Mouse (Mus musculus) spleen, adult 2 months (tissue): ENCODE results near the gene Gnb5. TPM values are rescaled to one million over a fixed set of nuclear protein-coding genes. Genes with fewer than 3 reads are reported as not detected.
A peak's percentile ranks its signal among the peaks of the same experiment; 100 is the strongest.

ENCODE experiments used
- DNase-seq, 2 experiments: peaks; one replicate each; pipeline versions ENCODE4 v3.0.0 to v3.0.0-alpha.2; 2012 to 2021; ENCODE audit warnings: low spot score in 2 of 2, low read depth in 1 of 2
- H3K27ac ChIP-seq: fragments of 200-500 bp; 2 replicates; pipeline ENCODE4 v1.5.1; 2012; ENCODE audit warnings: low read length, inconsistent platforms; ENCODE audit not compliant: insufficient read depth
- H3K27me3 ChIP-seq: fragments of 200-500 bp; 2 replicates; pipeline ENCODE4 v1.6.1; 2012; ENCODE audit warnings: mild to moderate bottlenecking, moderate library complexity, low read length, inconsistent platforms; ENCODE audit not compliant: control insufficient read depth, insufficient read depth
- H3K36me3 ChIP-seq: fragments of 200-500 bp; 2 replicates; pipeline ENCODE4 v1.6.1; 2012; ENCODE audit warnings: mild to moderate bottlenecking, low read length, inconsistent platforms; ENCODE audit not compliant: control insufficient read depth, insufficient read depth
- H3K4me1 ChIP-seq: fragments of 200-500 bp; 2 replicates; pipeline ENCODE4 v1.6.1; 2011; ENCODE audit warnings: inconsistent platforms; ENCODE audit not compliant: control insufficient read depth, insufficient read depth, insufficient read length
- H3K4me3 ChIP-seq: fragments of 200-500 bp; 2 replicates; pipeline ENCODE4 v1.5.1; 2011; ENCODE audit warnings: mild to moderate bottlenecking, inconsistent platforms; ENCODE audit not compliant: insufficient read depth, insufficient read length; ENCODE audit errors: extremely low read depth
- CTCF ChIP-seq: fragments of 200-500 bp; IDR thresholded peaks from 2 replicates; pipeline ENCODE4 v1.5.1; 2011; ENCODE audit warnings: mild to moderate bottlenecking, inconsistent platforms; ENCODE audit not compliant: insufficient read depth, insufficient read length, insufficient replicate concordance; ENCODE audit errors: extremely low read depth
- POLR2A ChIP-seq: fragments of 200-500 bp; IDR thresholded peaks from 2 replicates; pipeline ENCODE4 v1.6.1; 2011; ENCODE audit warnings: low read depth, low read length, inconsistent platforms
- WGBS: fragments of 180-500 bp; shearing (Covaris S2); methylation state at CpG from one replicate; pipeline ENCODE4 v1.1.7; 2018; 5-methylcytosine and 5-hydroxymethylcytosine counted together
- polyA plus RNA-seq: library from polyadenylated mRNA; depleted of rRNA; stranded (reverse); fragments of >200 nt; gene quantifications from 2 replicates; pipeline ENCODE4 v1.2.3, GENCODE M21; 2012

Gene Gnb5
- polyA plus RNA-seq, 1 experiment, result 3.4 TPM

DNA sequence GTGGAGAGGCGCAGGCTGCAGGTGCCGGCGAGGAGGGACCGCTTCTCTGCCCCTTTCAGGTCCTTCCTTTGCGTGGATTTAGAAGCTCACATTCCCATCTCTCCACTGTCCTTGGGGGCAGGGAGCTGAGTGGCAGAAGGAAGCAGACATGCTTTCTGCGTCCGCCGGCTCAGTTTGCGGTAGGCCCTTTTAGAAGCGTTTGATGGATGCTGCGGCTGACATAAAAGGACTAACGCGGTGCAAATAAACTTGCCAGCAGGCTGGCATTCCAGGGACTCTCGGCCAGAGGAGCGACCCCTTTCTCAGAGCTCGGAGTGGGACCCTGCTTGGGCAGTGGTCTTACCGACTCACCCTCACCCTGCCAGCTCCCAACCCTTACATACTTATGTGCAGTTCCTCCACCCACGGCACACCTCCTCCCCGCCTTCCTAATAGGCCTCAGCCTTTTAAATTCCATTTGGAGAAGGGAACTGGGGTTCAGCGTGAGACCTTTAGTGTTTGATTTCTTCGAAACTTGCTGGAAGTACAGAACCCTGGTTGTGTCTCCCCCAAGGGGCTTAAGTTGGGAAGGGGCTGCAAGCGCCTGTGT lies 8.5 kb downstream of the Gnb5 start:
- Histone ChIP-seq H3K36me3 (no peaks in the 10 kb centered on the region), H3K27me3 (no peaks in the 10 kb centered on the region), H3K4me1 (no peaks in the 10 kb centered on the region), H3K4me3 (peak overlapping the region; percentile 67), H3K27ac (no peak overlapping the region; the same call in 1 of the 2 replicates)
- 15% methylated on average over 22 of the region's 22 CpGs for WGBS
- TF ChIP-seq CTCF (no peak), POLR2A (no peak)
- no peak for DNase-seq

DNA sequence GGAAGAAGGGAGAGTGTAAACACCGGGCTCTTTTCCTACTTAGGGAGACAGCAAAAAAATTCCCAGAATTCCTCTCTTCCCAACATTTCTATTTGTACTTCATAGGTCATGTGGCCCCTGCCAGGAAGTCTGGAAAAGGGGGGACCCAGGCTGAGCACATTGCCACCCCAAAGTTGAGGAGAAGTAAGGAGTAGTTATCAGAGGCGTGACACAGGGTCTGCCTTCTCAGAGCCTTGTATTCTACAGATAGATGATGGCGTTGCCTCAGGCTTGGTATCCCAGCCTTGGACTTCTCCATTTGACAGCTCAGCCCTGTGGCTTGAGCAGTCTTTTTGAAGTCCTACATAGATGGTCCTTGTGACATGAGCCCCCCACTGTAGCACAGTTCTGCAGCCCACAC lies 9.2 kb downstream of the Gnb5 start:
- 89% methylated on average over 3 of the region's 3 CpGs for WGBS
- no peaks in the 10 kb centered on the region for H3K4me1 ChIP-seq
- no peak overlapping the region for H3K27ac ChIP-seq
- DNase-seq, result no peak
- H3K36me3 ChIP-seq, result no peaks in the 10 kb centered on the region
- H3K27me3 ChIP-seq, result no peaks in the 10 kb centered on the region
- H3K4me3 ChIP-seq, result no peak overlapping the region
- no peak for TF ChIP-seq POLR2A
- no peak for TF ChIP-seq CTCF

DNA sequence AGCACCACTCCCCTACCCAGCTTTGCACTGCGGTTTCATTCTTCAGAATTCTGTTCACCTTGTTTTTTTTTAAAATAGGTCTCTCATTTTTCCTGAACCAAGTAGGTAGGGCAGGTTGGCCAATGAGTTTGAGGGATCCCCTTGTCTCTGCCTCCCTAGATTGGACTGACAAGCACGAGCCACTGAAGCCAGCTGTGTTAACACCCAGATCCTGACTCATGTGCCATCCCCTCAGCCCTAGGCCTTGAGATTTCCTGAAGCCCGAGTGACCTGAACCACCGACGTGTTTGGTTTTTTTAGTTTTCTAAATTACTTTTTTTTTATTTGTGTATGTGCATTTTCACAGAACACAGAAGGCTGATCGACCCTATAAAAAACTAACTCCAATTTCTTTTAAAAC lies 10.7 kb downstream of the Gnb5 start:
- Histone ChIP-seq H3K27ac (no peak overlapping the region), H3K4me3 (no peak overlapping the region), H3K4me1 (no peaks in the 10 kb centered on the region), H3K27me3 (no peaks in the 10 kb centered on the region), H3K36me3 (no peaks in the 10 kb centered on the region)
- no peak for DNase-seq
- WGBS, result 86% methylated on average over 6 of the region's 6 CpGs
- TF ChIP-seq POLR2A (no peak), CTCF (no peak)

DNA sequence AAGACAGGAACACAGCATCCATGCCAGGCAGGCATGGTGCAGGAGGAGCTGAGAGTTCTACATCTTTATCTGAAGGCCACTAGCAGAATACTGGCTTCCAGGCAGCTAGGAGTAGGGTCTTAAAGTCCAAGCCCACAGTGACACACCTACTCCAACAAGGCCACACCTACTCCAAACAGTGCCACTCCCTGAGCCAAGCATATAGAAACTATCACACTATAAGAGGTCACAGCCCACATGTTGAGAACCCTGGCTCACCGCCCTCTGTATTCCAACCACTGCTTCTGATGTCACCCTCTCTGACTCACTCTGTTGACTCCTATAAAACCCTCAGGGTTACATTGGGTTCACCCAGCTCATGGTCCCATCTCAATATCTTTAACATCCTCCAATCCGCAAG lies 12.1 kb downstream of the Gnb5 start:
- Histone ChIP-seq H3K27me3 (no peaks in the 10 kb centered on the region), H3K4me1 (no peaks in the 10 kb centered on the region), H3K36me3 (no peaks in the 10 kb centered on the region), H3K4me3 (no peak overlapping the region), H3K27ac (no peak overlapping the region)
- WGBS, result 86% methylated on average over 2 of the region's 2 CpGs
- DNase-seq, result no peak
- TF ChIP-seq CTCF (no peak), POLR2A (no peak)

DNA sequence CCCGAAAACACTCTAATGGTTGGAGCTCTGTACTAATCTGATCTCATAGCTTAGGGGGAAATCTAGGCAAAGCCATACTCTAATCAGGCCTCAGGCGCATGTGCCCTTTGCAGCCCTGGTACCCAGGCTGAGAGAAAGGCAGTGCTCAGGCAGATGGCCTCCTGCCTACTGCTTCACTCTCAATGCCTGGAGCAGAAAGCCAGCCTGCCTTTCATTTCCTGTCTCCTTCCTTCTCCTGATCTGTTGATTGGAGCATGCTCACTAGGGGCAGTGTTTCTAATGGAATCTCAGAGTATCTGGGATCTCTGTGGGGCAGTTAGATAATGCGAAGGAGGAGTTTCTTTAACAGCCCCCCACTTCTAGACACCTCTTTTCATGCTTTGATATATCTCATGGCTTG lies 13.3 kb downstream of the Gnb5 start:
- Histone ChIP-seq H3K4me1 (no peaks in the 10 kb centered on the region), H3K4me3 (no peak overlapping the region), H3K27me3 (no peaks in the 10 kb centered on the region), H3K27ac (no peak overlapping the region), H3K36me3 (no peaks in the 10 kb centered on the region)
- WGBS, result 89% methylated on average over 3 of the region's 3 CpGs
- no peak for TF ChIP-seq POLR2A
- no peak for TF ChIP-seq CTCF
- no peak for DNase-seq

DNA sequence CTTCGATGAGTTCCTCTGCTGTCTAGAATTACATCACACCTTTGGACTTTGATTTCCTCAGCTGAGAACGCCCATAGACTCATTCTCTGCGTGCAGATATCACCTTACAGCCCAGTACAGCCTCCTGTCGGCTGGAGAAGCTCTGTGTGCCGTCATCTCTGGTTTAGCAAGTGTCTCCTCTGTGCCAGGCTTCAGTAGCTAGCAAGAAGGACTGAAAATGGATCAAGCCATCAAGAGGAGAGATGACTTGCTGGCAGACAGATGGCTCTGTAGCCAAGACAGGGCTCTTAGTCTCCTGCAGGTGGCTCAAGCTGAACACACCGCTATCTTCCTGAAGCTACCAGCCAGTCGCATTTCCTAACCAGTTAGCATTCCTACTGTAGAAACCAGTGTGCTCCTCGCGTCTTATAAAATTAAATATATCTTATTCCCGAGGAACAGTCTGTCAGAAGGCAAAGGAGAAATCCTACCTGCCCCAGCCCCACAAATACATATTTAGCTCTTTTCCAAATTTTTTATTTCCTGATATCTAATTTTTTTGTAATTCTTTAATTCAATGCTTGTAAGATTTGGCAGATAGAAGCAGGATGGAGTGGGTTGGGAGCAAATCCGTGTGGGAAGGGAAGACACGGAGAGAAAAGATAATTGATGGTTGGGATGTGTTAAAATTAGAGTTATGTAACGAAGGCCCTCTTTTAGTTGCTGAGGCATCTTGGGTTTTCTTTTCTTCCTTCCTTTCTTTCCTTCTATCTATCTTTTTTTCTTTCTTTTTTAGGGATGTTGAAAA lies 16.2 kb downstream of the Gnb5 start:
- Histone ChIP-seq H3K27me3 (no peaks in the 10 kb centered on the region), H3K4me3 (no peak overlapping the region), H3K4me1 (no peaks in the 10 kb centered on the region), H3K36me3 (no peaks in the 10 kb centered on the region), H3K27ac (no peak overlapping the region)
- DNase-seq, result no peak
- 87% methylated on average over 13 of the region's 13 CpGs for WGBS
- no peak for TF ChIP-seq CTCF
- TF ChIP-seq POLR2A, result no peak

DNA sequence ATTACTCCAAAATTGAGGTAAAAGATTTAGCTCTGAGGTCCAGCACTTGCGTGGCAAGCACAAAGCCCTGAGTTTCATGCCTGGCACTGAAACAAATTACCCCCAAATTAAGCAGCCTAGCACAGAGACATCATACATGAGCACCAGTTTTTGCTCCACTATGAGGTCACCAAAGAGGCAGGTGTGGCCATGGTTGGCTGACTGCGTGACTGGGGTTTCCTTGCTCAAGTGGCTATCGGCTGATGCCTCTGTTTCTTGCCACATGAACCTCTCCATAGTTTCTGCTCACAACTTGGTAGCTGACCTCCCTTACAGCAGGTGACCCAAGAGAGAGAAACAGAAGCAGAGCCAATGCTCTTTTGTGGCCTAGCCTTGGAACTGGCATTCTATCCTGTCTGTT lies 22.0 kb downstream of the Gnb5 start:
- no peaks in the 10 kb centered on the region for H3K4me1 ChIP-seq
- H3K27me3 ChIP-seq, result no peaks in the 10 kb centered on the region
- TF ChIP-seq POLR2A, result no peak
- TF ChIP-seq CTCF, result no peak
- H3K27ac ChIP-seq, result no peak overlapping the region
- H3K36me3 ChIP-seq, result no peaks in the 10 kb centered on the region
- no peak for DNase-seq
- WGBS, result 65% methylated on average over 3 of the region's 3 CpGs
- no peak overlapping the region for H3K4me3 ChIP-seq
